Mouse (Mus musculus) MEL (cell line): ENCODE results near the gene Mrps18a. TPM values are rescaled to one million over a fixed set of nuclear protein-coding genes. Genes with fewer than 3 reads are reported as not detected.

Experiments
- DNase-seq: peaks from one replicate; pipeline ENCODE4 v3.0.0; 2011; ENCODE audit warnings: low read depth, low spot score
- H3K27ac ChIP-seq: 2 replicates; pipeline ENCODE4 v1.5.1; 2012; ENCODE audit warnings: low read depth, mild to moderate bottlenecking, control low read depth, low read length, moderate library complexity; ENCODE audit not compliant: control insufficient read depth
- H3K27me3 ChIP-seq, 2 experiments: fragments of 150-350 bp in 1 of 2; sonication (generic) in 1 of 2; 2 replicates each; pipeline ENCODE4 v1.6.1; 2012; ENCODE audit warnings: low read length in 2 of 2, mild to moderate bottlenecking in 2 of 2, improper control_type of control experiment in 1 of 2, moderate library complexity in 1 of 2; ENCODE audit not compliant: insufficient read depth in 2 of 2, control insufficient read depth in 1 of 2
- H3K36me3 ChIP-seq, 2 experiments: 2 replicates each; pipeline ENCODE4 v1.6.1; 2012 to 2014; ENCODE audit warnings: low read length in 2 of 2, improper control_type of control experiment in 1 of 2, inconsistent platforms in 1 of 2, mild to moderate bottlenecking in 1 of 2; ENCODE audit not compliant: insufficient read depth in 2 of 2, control insufficient read depth in 1 of 2
- H3K4me1 ChIP-seq, 2 experiments: fragments of 150-350 bp in 1 of 2; sonication (generic) in 1 of 2; 2 replicates each; pipeline ENCODE4 v1.6.1; 2012; ENCODE audit warnings: low read length in 2 of 2, improper control_type of control experiment in 1 of 2, mild to moderate bottlenecking in 1 of 2; ENCODE audit not compliant: insufficient read depth in 2 of 2, control insufficient read depth in 1 of 2
- H3K4me3 ChIP-seq, 2 experiments: fragments of 150-350 bp in 1 of 2; sonication (generic) in 1 of 2; 2 replicates each; pipeline ENCODE4 v1.5.1; 2012; ENCODE audit warnings: low read depth in 2 of 2, low read length in 2 of 2, mild to moderate bottlenecking in 2 of 2, moderate library complexity in 2 of 2, control low read depth in 1 of 2, improper control_type of control experiment in 1 of 2; ENCODE audit not compliant: control insufficient read depth in 1 of 2, insufficient read depth in 1 of 2
- H3K79me2 ChIP-seq: 2 replicates; pipeline ENCODE4 v1.6.1; 2012; ENCODE audit warnings: mild to moderate bottlenecking, low read length, moderate library complexity; ENCODE audit not compliant: control insufficient read depth, poor library complexity, insufficient read depth
- H3K9ac ChIP-seq: 2 replicates; pipeline ENCODE4 v1.6.1; 2012; ENCODE audit warnings: low read depth, mild to moderate bottlenecking, control low read depth, low read length, moderate library complexity; ENCODE audit not compliant: control insufficient read depth, poor library complexity, severe bottlenecking
- H3K9me3 ChIP-seq: fragments of 150-350 bp; sonication (generic); replicated peaks from 2 replicates; pipeline ENCODE4 v1.6.1; 2012; ENCODE audit warnings: mild to moderate bottlenecking, low read length, improper control_type of control experiment, moderate library complexity; ENCODE audit not compliant: insufficient read depth
- BHLHE40 ChIP-seq: IDR thresholded peaks from 2 replicates; pipeline ENCODE4 v1.6.1; 2012; ENCODE audit warnings: low read depth, mild to moderate bottlenecking, inconsistent platforms, low read length, improper control_type of control experiment, borderline replicate concordance
- E2F4 ChIP-seq: IDR thresholded peaks from 2 replicates; pipeline ENCODE4 v1.6.1; 2011; ENCODE audit warnings: low read depth, low read length, improper control_type of control experiment, borderline replicate concordance
- ETS1 ChIP-seq: IDR thresholded peaks from 2 replicates; pipeline ENCODE4 v1.6.1; 2012; ENCODE audit warnings: low read depth, mild to moderate bottlenecking, inconsistent platforms, low read length, improper control_type of control experiment, moderate library complexity
- GABPA ChIP-seq: IDR thresholded peaks from 2 replicates; pipeline ENCODE4 v1.6.1; 2012; ENCODE audit warnings: low read depth, mild to moderate bottlenecking, inconsistent platforms, low read length, improper control_type of control experiment, moderate library complexity
- HCFC1 ChIP-seq: IDR thresholded peaks from 2 replicates; pipeline ENCODE4 v1.6.1; 2012; ENCODE audit warnings: low read depth, mild to moderate bottlenecking, inconsistent platforms, low read length, improper control_type of control experiment, moderate library complexity
- MEF2A ChIP-seq: IDR thresholded peaks from 2 replicates; pipeline ENCODE4 v1.6.1; 2014; ENCODE audit warnings: low read depth, mild to moderate bottlenecking, inconsistent platforms, low read length, improper control_type of control experiment; ENCODE audit not compliant: poor library complexity, insufficient replicate concordance, severe bottlenecking; ENCODE audit errors: extremely low read depth
- MYB ChIP-seq: IDR thresholded peaks from 2 replicates; pipeline ENCODE4 v1.6.1; 2011; ENCODE audit warnings: mild to moderate bottlenecking, low read depth, low read length, improper control_type of control experiment
- NELFE ChIP-seq: IDR thresholded peaks from 2 replicates; pipeline ENCODE4 v1.6.1; 2011; ENCODE audit warnings: low read depth, low read length, improper control_type of control experiment
- NRF1 ChIP-seq: IDR thresholded peaks from 2 replicates; pipeline ENCODE4 v1.6.1; 2014; ENCODE audit warnings: low read depth, mild to moderate bottlenecking, inconsistent platforms, low read length, improper control_type of control experiment, moderate library complexity; ENCODE audit not compliant: poor library complexity, insufficient read depth, severe bottlenecking
- POLR2A ChIP-seq, 2 experiments: IDR thresholded peaks; 2 replicates each; pipeline ENCODE4 v1.6.1; 2011 to 2012; ENCODE audit warnings: low read length in 2 of 2, mild to moderate bottlenecking in 2 of 2, control low read depth in 1 of 2, improper control_type of control experiment in 1 of 2, low read depth in 1 of 2, moderate library complexity in 1 of 2; ENCODE audit not compliant: control insufficient read depth in 1 of 2, insufficient read depth in 1 of 2, poor library complexity in 1 of 2
- TAL1 ChIP-seq: IDR thresholded peaks from 2 replicates; pipeline ENCODE4 v1.6.1; 2012; ENCODE audit warnings: mild to moderate bottlenecking, inconsistent platforms, low read length, moderate library complexity, mixed read lengths
- TCF12 ChIP-seq: IDR thresholded peaks from 2 replicates; pipeline ENCODE4 v1.6.1; 2014; ENCODE audit warnings: low read depth, mild to moderate bottlenecking, inconsistent platforms, low read length, improper control_type of control experiment, moderate library complexity
- UBTF ChIP-seq: IDR thresholded peaks from 2 replicates; pipeline ENCODE4 v1.6.1; 2012; ENCODE audit warnings: low read depth, mild to moderate bottlenecking, inconsistent platforms, low read length, improper control_type of control experiment, moderate library complexity, borderline replicate concordance; ENCODE audit not compliant: insufficient read depth
- USF1 ChIP-seq: IDR thresholded peaks from 2 replicates; pipeline ENCODE4 v1.6.1; 2014; ENCODE audit warnings: low read depth, mild to moderate bottlenecking, inconsistent platforms, low read length, improper control_type of control experiment, moderate library complexity
- ZNF384 ChIP-seq: IDR thresholded peaks from 2 replicates; pipeline ENCODE4 v1.6.1; 2012; ENCODE audit warnings: low read depth, mild to moderate bottlenecking, inconsistent platforms, low read length, improper control_type of control experiment
- polyA plus RNA-seq, 2 experiments: library from polyadenylated mRNA; stranded (reverse) in 1 of 2; unstranded in 1 of 2; fragments of >175 nt in 1 of 2; fragments of >200 nt in 1 of 2; gene quantifications; 2 replicates each; pipeline versions ENCODE4 v1.2.1 to v1.2.4; 2012; ENCODE audit warnings: low replicate concordance in 2 of 2, low read depth in 1 of 2; ENCODE audit not compliant: insufficient read length in 2 of 2, insufficient read depth in 1 of 2, missing spikeins in 1 of 2
- total RNA-seq: library from RNA; depleted of rRNA; stranded (reverse); fragments of 300-350 nt; gene quantifications from 2 replicates; pipeline ENCODE4 v1.2.3, GENCODE M21; 2012

The Mrps18a gene
- total and polyA plus RNA-seq, 3 experiments, result 159 to 181 TPM; not detected in 1

DNA sequence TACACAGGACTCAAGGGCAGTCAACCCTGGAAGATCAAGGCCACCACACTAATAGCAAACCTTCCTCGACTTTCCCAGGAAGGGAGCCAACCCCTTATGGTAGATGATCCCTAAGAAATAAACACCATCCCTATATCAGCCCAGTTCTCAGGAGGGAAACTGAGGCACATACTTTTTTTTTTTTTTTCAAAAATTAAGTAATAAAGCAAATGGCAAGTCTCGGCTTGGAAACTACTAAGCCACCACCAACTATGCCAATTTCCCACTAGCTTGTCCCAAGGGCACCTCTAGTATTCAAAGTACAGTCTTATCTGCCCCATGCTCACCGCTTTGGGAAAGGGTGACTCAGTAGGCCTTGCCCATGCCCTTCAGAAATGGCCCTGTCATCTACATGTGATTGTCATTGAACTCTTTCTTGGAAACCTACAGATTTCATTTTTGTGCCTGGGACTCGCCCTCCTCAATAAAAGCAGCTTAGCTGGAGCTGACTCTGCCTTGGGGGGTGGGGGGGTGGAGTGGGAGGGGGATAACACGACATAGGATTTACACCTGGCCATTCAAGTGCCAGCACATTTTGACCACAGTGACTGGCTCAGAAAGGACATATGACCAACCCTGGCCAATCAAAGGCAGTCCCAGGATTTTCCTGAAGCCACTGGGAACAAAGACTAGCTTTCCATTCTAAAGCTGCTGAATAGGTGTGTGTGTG is 35.1 kb upstream of the Mrps18a start:
- no peaks in the 10 kb centered on the region; the same call in 1 of the 2 replicates for H3K79me2 ChIP-seq
- peaks cover 20 to 49% of the 10 kb centered on the region in 2 experiments for H3K4me1 ChIP-seq
- DNase-seq, result peak; percentile 40
- no peak overlapping the region for H3K4me3 ChIP-seq
- no peaks in the 10 kb centered on the region for H3K9me3 ChIP-seq
- TF ChIP-seq BHLHE40 (no peak), USF1 (peak; percentile 51; the same call in 1 of the 2 replicates), E2F4 (no peak), ETS1 (0 out of 2 replicates have a peak, but pooled peaks have one; percentile 35), POLR2A (IDR thresholded peaks at IDR 0.05; ENCODE audit: control insufficient read depth in 1 of 2, insufficient read depth in 1 of 2, low read depth in 1 of 2, low read length in 2 of 2, poor library complexity in 1 of 2) (no peak), ZNF384 (0 out of 2 replicates have a peak, but pooled peaks have one; percentile 35), MYB (no peak), NRF1 (no peak)
- TF ChIP-seq, all 39 proteins: peak for 3
- Histone ChIP-seq H3K36me3 (peaks cover 0 to 37% of the 10 kb centered on the region in 2 experiments; a peak in 2 of 4 replicates), H3K27me3 (no peaks in the 10 kb centered on the region), H3K27ac (peak overlapping the region; percentile 100), H3K9ac (peak overlapping the region; percentile 65)

DNA sequence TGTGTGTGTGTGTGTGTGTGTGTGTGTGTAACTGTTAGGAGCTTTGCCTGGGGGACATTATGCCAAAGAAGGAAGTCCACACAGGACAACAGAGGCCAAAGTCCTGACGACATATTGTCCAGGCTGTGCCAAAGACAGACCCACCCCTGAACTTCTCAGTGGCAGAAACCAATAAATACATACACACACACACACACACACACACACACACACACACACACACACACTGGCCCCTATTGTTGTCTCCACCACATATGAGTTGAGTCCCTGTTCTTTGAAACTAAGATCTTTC is 34.6 kb upstream of the Mrps18a start:
- H3K4me1 ChIP-seq, result peaks cover 20 to 44% of the 10 kb centered on the region in 2 experiments
- no peaks in the 10 kb centered on the region; the same call in 1 of the 2 replicates for H3K79me2 ChIP-seq
- DNase-seq, result no peak
- H3K27me3 ChIP-seq, result no peaks in the 10 kb centered on the region
- no peak overlapping the region for H3K9ac ChIP-seq
- no peaks in the 10 kb centered on the region for H3K9me3 ChIP-seq
- H3K36me3 ChIP-seq, result peaks cover 0 to 34% of the 10 kb centered on the region in 2 experiments; a peak in 2 of 4 replicates
- no peak overlapping the region for H3K4me3 ChIP-seq
- TF ChIP-seq NRF1 (no peak), NELFE (no peak), MEF2A (no peak), TAL1 (no peak), GABPA (no peak), HCFC1 (no peak), UBTF (no peak), TCF12 (no peak)
- no peak overlapping the region for H3K27ac ChIP-seq
